Mouse (Mus musculus) heart, postnatal 4 days (tissue): Measurements from ENCODE around the gene Rps6ka5. TPM values are rescaled to one million over a fixed set of nuclear protein-coding genes. Genes with fewer than 3 reads are reported as not detected.

Experiments used
- DNase-seq: peaks from one replicate; pipeline ENCODE4 v3.0.0; 2021
- total RNA-seq, 2 experiments: library from RNA; stranded (reverse); gene quantifications; 2 replicates each; pipeline ENCODE4 v1.2.3; 2021

The Rps6ka5 gene
- total RNA-seq, 2 experiments from 2014 or later: 11.1 to 11.6 TPM

- peak; percentile 100 for DNase-seq
Observed at GRCm38 (mm10) chr12:100724606-100725457, 2.0 kb downstream of the Rps6ka5 start.

- no peak for DNase-seq
Observed at GRCm38 (mm10) chr12:100724182-100724581, 2.6 kb downstream of the Rps6ka5 start.

- DNase-seq: no peak
Observed at GRCm38 (mm10) chr12:100720801-100721200, 6.0 kb downstream of the Rps6ka5 start.

GRCm38 (mm10) chr12:100717446-100717845, 9.3 kb downstream of the Rps6ka5 start:
- DNase-seq: no peak

GRCm38 (mm10) chr12:100716969-100717368, 9.8 kb downstream of the Rps6ka5 start:
- no peak for DNase-seq

- DNase-seq: no peak
Observed at GRCm38 (mm10) chr12:100711819-100712218, 15.0 kb downstream of the Rps6ka5 start.

- no peak for DNase-seq
Observed at GRCm38 (mm10) chr12:100711116-100711691, 15.6 kb downstream of the Rps6ka5 start.

GRCm38 (mm10) chr12:100710432-100710831, 16.4 kb downstream of the Rps6ka5 start:
- no peak for DNase-seq

- no peak for DNase-seq
Observed at GRCm38 (mm10) chr12:100707312-100707711, 19.5 kb downstream of the Rps6ka5 start.

- DNase-seq: no peak
Observed at GRCm38 (mm10) chr12:100705057-100705722, 21.6 kb downstream of the Rps6ka5 start.

GRCm38 (mm10) chr12:100698019-100698418, 28.8 kb downstream of the Rps6ka5 start:
- no peak for DNase-seq

GRCm38 (mm10) chr12:100696621-100697020, 30.2 kb downstream of the Rps6ka5 start:
- no peak for DNase-seq

- no peak for DNase-seq
Observed at GRCm38 (mm10) chr12:100695252-100695651, 31.5 kb downstream of the Rps6ka5 start.

GRCm38 (mm10) chr12:100692208-100692607, 34.6 kb downstream of the Rps6ka5 start:
- DNase-seq: no peak

GRCm38 (mm10) chr12:100690444-100690843, 36.3 kb downstream of the Rps6ka5 start:
- DNase-seq: no peak

- no peak for DNase-seq
Observed at GRCm38 (mm10) chr12:100688177-100688576, 38.6 kb downstream of the Rps6ka5 start.

- DNase-seq: no peak
Observed at GRCm38 (mm10) chr12:100687001-100687400, 39.8 kb downstream of the Rps6ka5 start.

GRCm38 (mm10) chr12:100681752-100682151, 45.0 kb downstream of the Rps6ka5 start:
- no peak for DNase-seq

- no peak for DNase-seq
Observed at GRCm38 (mm10) chr12:100681241-100681640, 45.5 kb downstream of the Rps6ka5 start.

- DNase-seq: no peak
Observed at GRCm38 (mm10) chr12:100680676-100681075, 46.1 kb downstream of the Rps6ka5 start.

- DNase-seq: no peak
Observed at GRCm38 (mm10) chr12:100670647-100671199, 56.1 kb downstream of the Rps6ka5 start.

- DNase-seq: no peak
Observed at GRCm38 (mm10) chr12:100665294-100665693, 61.5 kb downstream of the Rps6ka5 start.

GRCm38 (mm10) chr12:100660076-100660475, 66.7 kb downstream of the Rps6ka5 start:
- no peak for DNase-seq
